Mouse (Mus musculus) retina, embryonic 14.5 days (tissue): Measurements from ENCODE around the gene Suclg1.

Experiments used
- DNase-seq: peaks from one replicate; pipeline ENCODE4 v3.0.0-alpha.2; 2015; ENCODE audit warnings: low spot score

The Suclg1 gene

GRCm38 (mm10) chr6:73249851-73250250, 1.7 kb downstream of the Suclg1 start:
- no peak for DNase-seq

GRCm38 (mm10) chr6:73251336-73251735, 3.2 kb downstream of the Suclg1 start:
- no peak for DNase-seq

- no peak for DNase-seq
Observed at GRCm38 (mm10) chr6:73252396-73252795, 4.2 kb downstream of the Suclg1 start.

GRCm38 (mm10) chr6:73253006-73253405, 4.8 kb downstream of the Suclg1 start:
- DNase-seq, result no peak

- no peak for DNase-seq
Observed at GRCm38 (mm10) chr6:73253584-73253983, 5.4 kb downstream of the Suclg1 start.

GRCm38 (mm10) chr6:73254307-73255228, 6.4 kb downstream of the Suclg1 start:
- no peak for DNase-seq

- no peak for DNase-seq
Observed at GRCm38 (mm10) chr6:73257068-73257467, 8.9 kb downstream of the Suclg1 start.

- no peak for DNase-seq
Observed at GRCm38 (mm10) chr6:73260110-73260509, 11.9 kb downstream of the Suclg1 start.

GRCm38 (mm10) chr6:73264801-73265200, 16.6 kb downstream of the Suclg1 start:
- DNase-seq, result no peak

GRCm38 (mm10) chr6:73267738-73268311, 19.6 kb downstream of the Suclg1 start:
- DNase-seq, result no peak

GRCm38 (mm10) chr6:73269374-73269773, 21.2 kb downstream of the Suclg1 start:
- DNase-seq, result no peak

GRCm38 (mm10) chr6:73271546-73272091, 23.4 kb downstream of the Suclg1 start:
- no peak for DNase-seq

- no peak for DNase-seq
Observed at GRCm38 (mm10) chr6:73275002-73275401, 26.8 kb downstream of the Suclg1 start.

- no peak for DNase-seq
Observed at GRCm38 (mm10) chr6:73279681-73280080, 31.5 kb downstream of the Suclg1 start.

- DNase-seq, result no peak
Observed at GRCm38 (mm10) chr6:73280546-73281115, 32.4 kb downstream of the Suclg1 start.

- DNase-seq, result no peak
Observed at GRCm38 (mm10) chr6:73286326-73286725, 38.1 kb downstream of the Suclg1 start.

GRCm38 (mm10) chr6:73306837-73307236, 58.7 kb downstream of the Suclg1 start:
- no peak for DNase-seq

GRCm38 (mm10) chr6:73308685-73309520, 60.7 kb downstream of the Suclg1 start:
- DNase-seq, result no peak

GRCm38 (mm10) chr6:73311335-73311734, 63.2 kb downstream of the Suclg1 start:
- no peak for DNase-seq

- DNase-seq, result no peak
Observed at GRCm38 (mm10) chr6:73311786-73312185, 63.6 kb downstream of the Suclg1 start.

GRCm38 (mm10) chr6:73314923-73315603, 66.9 kb downstream of the Suclg1 start:
- DNase-seq, result peak; percentile 95
